Mouse (Mus musculus): ENCODE measurements around the gene Pum2.

Pum2 gene

DNA sequence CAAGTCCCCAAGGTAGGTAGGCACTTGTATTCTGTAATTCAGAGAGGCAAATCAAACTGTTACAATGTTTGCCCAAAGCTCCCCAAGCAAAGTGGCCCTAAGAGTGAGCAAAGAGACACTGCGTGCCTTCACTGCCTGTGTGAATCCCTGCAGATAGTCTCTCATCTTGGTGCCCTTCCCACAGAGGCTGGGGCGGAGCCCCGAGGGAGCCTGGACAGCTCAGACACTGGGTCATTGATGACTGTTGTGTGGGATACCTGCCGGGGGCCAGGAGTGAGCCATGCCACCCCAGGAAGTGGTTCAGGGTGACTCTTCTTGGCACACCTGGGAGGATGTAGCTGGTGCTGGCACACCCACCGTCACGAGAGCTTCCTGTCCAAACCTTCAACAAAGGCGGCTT lies 87.1 kb downstream of the Pum2 start:
- DNase-seq (ENCODE audit: low read depth): no peak

DNA sequence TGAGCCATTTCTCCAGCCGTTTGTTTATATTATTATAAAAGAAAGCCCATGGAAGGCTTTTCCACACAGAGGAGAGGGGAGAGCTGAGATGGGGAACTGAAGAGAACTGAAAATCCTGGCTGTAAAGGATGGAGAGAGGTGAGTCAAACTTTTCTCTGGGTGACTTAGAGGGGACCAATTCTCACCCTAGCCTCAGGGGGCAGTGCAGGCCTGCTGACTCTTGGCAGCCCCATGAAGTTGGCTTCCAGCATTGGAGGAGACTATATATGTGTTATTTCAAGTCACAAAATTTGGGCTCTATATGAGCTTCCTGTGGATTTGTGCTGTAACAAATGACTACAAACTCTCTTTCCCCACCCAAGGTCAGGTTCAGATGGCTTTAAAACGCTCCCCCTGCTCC lies 88.7 kb downstream of the Pum2 start:
- DNase-seq (ENCODE audit: low read depth): no peak

GRCm38 (mm10) chr12:8764221-8764930 lies 90.4 kb downstream of the Pum2 start:
- DNase-seq (ENCODE audit: low read depth): no peak

DNA sequence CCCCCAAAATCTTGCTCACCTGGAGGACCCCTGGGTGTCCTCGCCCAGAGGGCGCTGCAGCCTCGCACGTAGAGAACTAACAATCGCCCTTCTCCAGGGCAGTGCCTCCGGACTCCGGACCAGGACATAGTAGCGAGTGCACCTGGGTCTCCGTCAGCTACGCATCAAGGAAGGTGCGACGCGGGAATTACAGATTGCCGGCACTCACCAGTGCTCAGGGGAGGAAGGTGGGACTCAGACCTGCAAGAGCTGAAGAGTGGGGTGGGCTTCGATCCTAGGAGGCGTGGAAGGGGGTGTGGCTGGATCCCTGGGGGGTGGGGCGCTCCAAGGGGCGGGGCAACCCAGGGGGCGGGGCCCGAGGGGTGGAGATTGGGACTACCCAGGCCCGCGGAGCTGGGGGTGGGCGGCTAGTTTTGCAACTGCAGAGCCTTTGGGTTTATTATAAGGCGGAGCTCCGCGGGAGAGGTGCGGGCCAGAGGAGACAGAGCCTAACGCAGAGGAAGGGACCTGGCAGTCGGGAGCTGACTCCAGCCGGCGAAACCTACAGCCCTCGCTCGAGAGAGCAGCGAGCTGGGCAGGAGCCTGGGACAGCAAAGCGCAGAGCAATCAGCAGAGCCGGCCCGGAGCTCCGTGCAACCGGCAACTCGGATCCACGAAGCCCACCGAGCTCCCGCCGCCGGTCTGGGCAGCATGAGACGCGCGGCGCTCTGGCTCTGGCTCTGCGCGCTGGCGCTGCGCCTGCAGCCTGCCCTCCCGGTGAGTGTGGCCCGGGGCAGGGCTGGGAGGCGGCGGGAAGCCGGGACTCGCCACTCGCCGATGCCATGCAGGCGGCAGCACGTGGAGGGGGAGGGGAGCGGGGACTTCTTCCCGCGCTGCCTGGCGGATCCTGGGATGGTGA lies 97.3 kb downstream of the Pum2 start, which contains the start of gene Sdc1:
Gene Sdc1, plus strand, starts transcription at position 378 of the 898 bp plus-strand sequence.
- DNase-seq (ENCODE audit: low read depth): no peak

DNA sequence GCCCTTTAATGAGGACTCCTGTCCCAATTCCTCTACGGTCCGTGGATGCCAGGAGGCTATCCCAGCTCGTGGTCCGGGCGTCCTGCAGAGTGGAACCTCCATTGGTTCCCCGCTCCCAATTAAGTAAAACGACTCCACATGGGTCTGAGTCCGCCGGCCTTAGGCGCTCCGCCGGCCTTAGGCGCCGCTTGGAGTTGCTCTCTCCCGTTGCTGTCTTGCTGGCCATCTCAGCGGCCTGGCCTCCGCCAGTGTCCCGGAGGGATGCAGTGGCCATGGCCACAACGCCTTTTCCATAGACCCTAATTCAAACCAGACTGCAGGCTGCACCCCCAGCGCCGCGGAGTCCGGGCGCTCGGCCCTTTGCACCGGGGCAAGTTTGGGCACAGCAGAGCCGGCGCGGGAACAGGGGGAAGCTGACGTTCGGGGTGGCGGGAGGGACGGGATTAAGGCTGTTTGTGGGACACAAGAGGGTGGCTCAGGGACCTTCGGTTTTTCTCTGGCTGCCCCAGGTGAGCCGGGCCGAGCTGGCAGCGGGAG lies 98.0 kb downstream of the Pum2 start:
- no peak for DNase-seq (ENCODE audit: low read depth)

DNA sequence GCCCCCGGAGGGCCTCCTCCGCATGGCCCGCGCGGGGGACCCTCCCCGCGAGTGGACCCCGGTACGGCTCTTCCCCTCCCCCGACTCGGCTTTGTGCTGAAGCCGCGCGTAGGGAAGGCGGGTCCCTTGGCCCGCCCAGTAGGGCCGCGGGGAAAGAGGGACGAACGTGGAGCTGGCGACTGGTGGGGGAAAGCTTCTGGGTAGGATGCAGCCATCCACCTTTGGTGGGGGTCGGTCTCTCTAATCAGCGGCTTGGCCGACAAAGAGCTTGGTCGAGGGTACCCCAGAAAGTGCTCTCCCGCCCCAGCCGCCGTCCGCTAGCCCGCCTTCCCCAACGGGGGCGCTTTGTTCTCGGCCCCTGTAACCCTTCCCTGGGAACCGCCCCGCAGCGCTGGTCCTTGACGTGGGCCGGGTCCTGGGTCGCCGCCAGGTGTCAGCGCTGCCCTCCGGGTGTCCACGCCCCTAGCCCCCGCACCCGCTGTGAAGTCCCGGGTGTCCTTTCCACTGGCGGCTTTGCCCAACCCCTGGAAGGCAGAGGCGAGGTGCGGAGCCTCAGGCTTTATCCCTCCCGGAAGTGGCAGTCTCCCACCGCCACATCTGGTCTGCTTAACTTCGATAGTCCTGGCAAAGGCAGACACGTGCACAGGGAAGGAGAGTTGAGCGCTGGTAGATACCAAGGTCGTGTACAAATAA lies 98.7 kb downstream of the Pum2 start:
- no peak for DNase-seq (ENCODE audit: low read depth)

- no peak for DNase-seq (ENCODE audit: low read depth)
Observed at GRCm38 (mm10) chr12:8773336-8773735, 99.4 kb downstream of the Pum2 start.

GRCm38 (mm10) chr12:8774183-8774582 lies 100.2 kb downstream of the Pum2 start:
- no peak for DNase-seq (ENCODE audit: low read depth)

GRCm38 (mm10) chr12:8776206-8776605 lies 102.3 kb downstream of the Pum2 start:
- no peak for DNase-seq (ENCODE audit: low read depth)

GRCm38 (mm10) chr12:8776741-8777140 lies 102.8 kb downstream of the Pum2 start:
- DNase-seq (ENCODE audit: low read depth): no peak

DNA sequence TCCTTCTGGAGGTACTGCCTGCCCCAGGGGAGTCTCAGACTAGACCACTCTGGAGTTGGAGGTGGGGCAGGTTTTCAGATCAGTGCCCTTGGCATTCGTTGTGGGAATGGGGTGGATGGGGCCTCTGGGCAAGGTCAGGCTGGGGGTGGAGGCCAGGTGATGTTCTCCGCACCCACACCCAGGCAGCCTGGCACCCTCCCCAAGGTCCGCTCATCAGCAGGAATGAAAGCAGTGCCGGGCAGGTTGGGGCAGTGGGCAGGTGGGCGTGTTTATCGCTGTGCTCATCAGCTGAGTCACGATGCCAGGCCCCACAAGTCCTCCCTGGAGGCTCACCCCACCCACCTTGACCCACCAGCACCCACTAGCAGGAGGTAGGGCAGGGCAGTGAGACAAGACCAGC lies 104.2 kb downstream of the Pum2 start:
- DNase-seq (ENCODE audit: low read depth): no peak

DNA sequence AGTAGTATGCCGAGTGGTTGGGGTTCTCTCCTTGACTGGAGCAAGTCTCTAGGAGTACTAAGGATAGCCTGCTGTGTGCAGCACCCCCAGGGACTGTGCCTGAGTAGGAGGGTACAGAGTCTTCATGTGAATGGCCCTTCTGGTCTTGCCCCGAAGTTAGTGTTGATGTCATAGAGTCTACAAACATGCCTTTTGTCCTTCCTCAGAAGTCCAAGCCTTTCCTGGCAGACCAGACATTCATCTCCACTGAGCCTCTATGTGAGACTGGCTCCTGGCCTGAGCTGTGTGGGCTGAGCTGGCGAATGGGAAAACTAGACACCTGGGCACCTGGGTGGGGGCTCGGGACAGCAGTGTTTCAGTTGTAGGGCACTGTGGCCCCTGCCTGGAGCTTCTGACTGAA lies 105.9 kb downstream of the Pum2 start:
- DNase-seq (ENCODE audit: low read depth): no peak

DNA sequence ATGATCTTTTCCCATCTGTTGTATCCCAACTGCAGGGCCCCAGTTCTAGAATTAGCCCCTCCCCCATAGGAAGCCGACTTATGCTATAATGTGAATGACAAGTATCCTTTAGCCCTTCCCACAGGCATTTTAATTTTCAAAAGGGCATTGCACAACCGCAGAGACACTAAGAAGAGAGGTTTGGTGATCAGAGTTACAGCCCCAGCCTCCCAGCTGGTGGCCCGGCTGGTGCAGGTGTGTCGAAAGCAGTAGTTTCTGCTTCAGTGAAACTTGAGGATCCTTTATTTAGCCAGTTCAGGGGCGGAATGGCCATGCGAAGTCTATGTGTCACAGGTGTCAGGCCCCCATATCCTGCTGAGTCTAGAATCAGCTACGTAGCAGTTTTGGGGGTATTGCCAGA lies 107.2 kb downstream of the Pum2 start:
- no peak for DNase-seq (ENCODE audit: low read depth)

DNA sequence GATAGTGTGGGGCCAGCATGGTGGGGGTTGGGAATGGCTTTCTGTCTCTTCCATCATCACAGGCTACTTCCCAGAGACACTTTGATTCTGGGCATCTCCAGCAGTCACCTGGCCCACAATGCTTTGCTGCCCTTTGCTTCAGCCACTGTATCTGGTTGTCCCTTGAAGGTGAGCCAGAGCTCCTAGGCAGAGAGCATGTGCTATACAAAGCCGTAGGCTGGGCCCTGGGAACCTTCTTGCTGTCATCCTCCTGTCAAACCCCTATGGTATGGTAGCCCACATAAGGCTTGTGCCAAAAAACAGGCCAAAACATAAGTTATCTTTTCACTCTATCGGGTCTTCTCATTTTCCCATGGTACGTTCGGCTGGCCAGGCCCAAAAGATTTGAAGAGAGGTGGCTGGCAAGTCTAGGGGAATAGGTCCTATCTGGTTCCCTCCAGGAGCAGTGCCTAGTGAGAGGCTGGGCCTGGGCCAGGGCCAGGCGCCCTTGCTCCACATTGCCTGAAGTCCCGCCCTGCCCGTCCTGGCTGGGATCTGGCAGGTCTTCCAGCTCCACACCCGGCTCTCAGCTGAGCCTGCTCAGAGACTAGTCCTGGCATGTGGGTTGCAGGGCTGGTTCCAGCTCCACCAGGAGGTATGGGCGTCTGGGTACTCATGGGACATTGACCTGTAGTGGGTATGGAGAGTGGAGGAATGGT lies 107.9 kb downstream of the Pum2 start:
- no peak for DNase-seq (ENCODE audit: low read depth)

DNA sequence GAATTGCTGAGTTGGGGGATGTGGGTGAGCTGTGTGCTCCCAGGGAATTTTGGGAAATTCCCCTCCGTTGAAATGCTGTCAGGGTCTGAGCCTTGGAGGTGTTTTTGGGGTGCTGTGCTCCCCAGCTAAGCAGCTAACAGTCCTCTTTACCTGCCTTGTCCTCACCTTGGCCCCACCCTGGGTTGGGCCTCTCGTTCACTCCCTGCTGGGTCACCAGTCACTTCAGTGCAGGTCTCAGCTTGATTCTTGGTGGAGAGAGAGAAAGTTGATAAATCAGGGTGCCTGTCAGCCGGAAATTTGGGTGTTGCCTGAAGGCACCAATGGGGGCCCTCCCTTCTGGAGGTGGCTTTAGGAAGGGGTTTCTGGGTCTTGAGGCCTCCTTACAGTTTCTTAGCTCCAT lies 108.6 kb downstream of the Pum2 start:
- no peak for DNase-seq (ENCODE audit: low read depth)

GRCm38 (mm10) chr12:8784189-8784588 lies 110.3 kb downstream of the Pum2 start:
- no peak for DNase-seq (ENCODE audit: low read depth)

GRCm38 (mm10) chr12:8786476-8786875 lies 112.5 kb downstream of the Pum2 start:
- DNase-seq (ENCODE audit: low read depth): no peak

DNA sequence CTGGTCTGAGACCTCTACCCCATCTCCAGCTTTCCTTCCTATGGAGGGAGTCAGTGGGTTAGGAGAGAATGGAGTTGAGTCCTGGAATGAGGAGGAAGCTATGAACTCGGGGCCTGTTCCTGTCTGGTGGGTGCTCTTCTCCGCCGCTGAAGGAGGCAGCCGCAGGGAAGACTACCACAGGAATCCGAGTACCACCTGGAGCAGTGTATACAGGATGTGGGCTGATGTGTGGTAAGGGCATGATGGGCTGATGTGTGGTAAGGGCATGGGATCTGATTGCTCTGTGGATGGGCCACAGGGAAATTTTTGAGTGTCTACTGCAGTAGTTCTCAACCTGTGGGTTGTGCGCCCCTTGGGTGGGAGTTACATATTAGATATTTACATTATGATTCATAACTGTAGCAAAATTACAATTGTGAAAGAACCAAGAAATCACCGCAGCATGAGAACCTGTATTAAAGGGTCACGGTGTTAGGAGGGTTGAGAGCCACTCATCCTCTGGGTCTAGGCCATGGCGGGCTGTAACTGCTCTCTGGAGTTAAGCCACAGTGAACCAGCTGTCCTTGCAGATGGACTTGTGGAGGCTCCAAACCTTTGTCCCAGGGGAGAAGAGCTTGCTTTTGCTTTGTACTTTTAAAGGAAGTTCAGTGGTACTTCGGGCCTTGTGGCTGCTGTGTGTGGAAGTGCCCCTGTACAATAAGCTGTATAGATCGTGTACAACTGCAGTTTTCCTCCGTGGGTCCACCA lies 113.2 kb downstream of the Pum2 start:
- DNase-seq (ENCODE audit: low read depth): no peak

GRCm38 (mm10) chr12:8788469-8788868 lies 114.5 kb downstream of the Pum2 start:
- DNase-seq (ENCODE audit: low read depth): no peak

DNA sequence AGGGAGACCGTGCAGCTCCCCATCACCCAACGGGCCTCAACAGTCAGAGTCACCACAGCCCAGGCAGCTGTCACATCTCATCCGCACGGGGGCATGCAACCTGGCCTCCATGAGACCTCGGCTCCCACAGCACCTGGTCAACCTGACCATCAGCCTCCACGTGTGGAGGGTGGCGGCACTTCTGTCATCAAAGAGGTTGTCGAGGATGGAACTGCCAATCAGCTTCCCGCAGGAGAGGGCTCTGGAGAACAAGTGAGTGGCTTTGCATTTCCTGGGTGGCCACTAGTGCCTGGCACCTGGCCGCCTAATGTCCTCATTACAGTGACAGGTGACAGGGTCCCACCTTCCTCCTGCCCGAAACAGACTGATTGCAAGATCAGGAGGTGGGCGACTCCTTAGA lies 116.7 kb downstream of the Pum2 start:
- DNase-seq (ENCODE audit: low read depth): no peak

DNA sequence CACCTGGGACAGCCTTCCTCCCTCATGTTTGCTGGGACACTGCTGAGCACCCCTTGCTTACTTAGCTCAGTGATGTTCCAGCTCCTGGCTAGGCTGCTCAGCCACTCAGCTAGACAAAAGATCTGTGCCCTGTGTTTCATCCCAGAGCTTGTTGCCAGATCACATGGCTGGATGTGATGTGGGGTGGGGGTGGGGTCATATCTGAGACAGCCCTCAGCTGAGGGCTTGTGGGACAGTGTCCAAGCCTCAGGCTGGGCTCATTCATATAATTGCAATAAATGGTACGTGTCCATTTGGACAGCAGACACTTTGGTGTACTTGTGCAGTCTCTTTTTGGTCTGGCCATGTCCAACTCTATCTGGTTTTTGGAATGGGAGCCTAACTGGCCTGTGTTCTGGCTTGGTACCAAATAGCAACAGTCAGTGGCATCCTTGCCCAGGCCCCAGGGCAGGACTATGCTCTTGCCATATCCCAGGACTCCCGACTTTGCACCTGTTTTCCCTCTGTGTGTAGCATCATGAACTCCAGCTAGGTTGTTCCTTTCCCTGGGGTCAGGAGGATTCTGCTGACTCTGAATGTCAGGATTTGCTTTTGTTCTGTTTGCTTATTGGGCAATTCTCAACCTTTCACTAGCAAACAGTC lies 119.6 kb downstream of the Pum2 start:
- DNase-seq (ENCODE audit: low read depth): no peak

Data from 416B (cell line).